Mouse (Mus musculus) CD8-positive naive resting alpha-beta T cell, adult 2 months (primary cell): ENCODE measurements around the gene Myadml2.

ENCODE experiments used
- DNase-seq, 2 experiments: peaks; one replicate each; pipeline ENCODE4 v3.0.0; 2022; ENCODE audit warnings: low read depth in 2 of 2, low spot score in 2 of 2

The Myadml2 gene

GRCm38 (mm10) chr11:120613481-120613972 lies 34.4 kb downstream of the Myadml2 start:
- DNase-seq, result no peak

GRCm38 (mm10) chr11:120612763-120613162 lies 35.2 kb downstream of the Myadml2 start:
- DNase-seq, result peak; percentile 75 to 79

- DNase-seq, result no peak
Measured at GRCm38 (mm10) chr11:120610477-120611046, 37.4 kb downstream of the Myadml2 start.

- DNase-seq, result no peak
Measured at GRCm38 (mm10) chr11:120609250-120609649, 38.7 kb downstream of the Myadml2 start.

- DNase-seq, result no peak
Measured at GRCm38 (mm10) chr11:120608241-120609034, 39.5 kb downstream of the Myadml2 start, which contains the start of gene Npb. Npb (plus strand) TSS chr11:120608477.

- no peak for DNase-seq
Measured at GRCm38 (mm10) chr11:120606764-120607163, 41.2 kb downstream of the Myadml2 start.

- no peak for DNase-seq
Measured at GRCm38 (mm10) chr11:120605667-120606066, 42.3 kb downstream of the Myadml2 start.

GRCm38 (mm10) chr11:120603545-120603944 lies 44.4 kb downstream of the Myadml2 start:
- DNase-seq, result no peak

- peak in 1 of 2 experiments; percentile 48 for DNase-seq
Measured at GRCm38 (mm10) chr11:120600716-120601115, 47.2 kb downstream of the Myadml2 start.

- no peak for DNase-seq
Measured at GRCm38 (mm10) chr11:120598990-120599549, 48.9 kb downstream of the Myadml2 start.

- peak; percentile 86 to 87 for DNase-seq
Measured at GRCm38 (mm10) chr11:120598283-120598989, 49.5 kb downstream of the Myadml2 start, which contains the start of the genes Alyref and Anapc11. Alyref (minus strand) TSS chr11:120598365. Anapc11 (plus strand) TSS chr11:120598421.

GRCm38 (mm10) chr11:120597240-120598235 lies 50.4 kb downstream of the Myadml2 start:
- DNase-seq, result no peak
